Mouse (Mus musculus) lung, postnatal 0 days (tissue): Measurements from ENCODE around the gene Macf1. TPM values are rescaled to one million over a fixed set of nuclear protein-coding genes. Genes with fewer than 3 reads are reported as not detected.

ENCODE experiments used
- ATAC-seq: fragments of 200-750 bp; cut with Nextera tagmentation; 2 replicates; pipeline ENCODE4 v1.8.0; 2017; ENCODE audit warnings: moderate library complexity
- DNase-seq: peaks from one replicate; pipeline ENCODE4 v3.0.0-alpha.2; 2016; ENCODE audit warnings: low spot score
- H3K27ac ChIP-seq: fragments of 300-500 bp; sonication (generic); 2 replicates; pipeline ENCODE4 v1.5.1; 2014; ENCODE audit warnings: antibody characterized with exemption, mild to moderate bottlenecking, low read length, mixed read lengths
- H3K27me3 ChIP-seq: fragments of 300-500 bp; sonication (generic); replicated peaks from 2 replicates; pipeline ENCODE4 v1.6.1; 2014; ENCODE audit warnings: low read length, mixed read lengths; ENCODE audit not compliant: insufficient read depth
- H3K36me3 ChIP-seq: fragments of 300-500 bp; sonication (generic); 2 replicates; pipeline ENCODE4 v1.6.1; 2014; ENCODE audit warnings: low read length, mixed read lengths; ENCODE audit not compliant: insufficient read depth
- H3K4me1 ChIP-seq: fragments of 300-500 bp; sonication (generic); 2 replicates; pipeline ENCODE4 v1.6.1; 2014; ENCODE audit warnings: antibody characterized with exemption, low read depth, low read length, mixed read lengths; ENCODE audit not compliant: insufficient read depth
- H3K4me2 ChIP-seq: fragments of 300-500 bp; sonication (generic); replicated peaks from 2 replicates; pipeline ENCODE4 v1.6.1; 2014; ENCODE audit warnings: low read depth, mild to moderate bottlenecking, low read length, moderate library complexity, mixed read lengths
- H3K4me3 ChIP-seq: fragments of 300-500 bp; sonication (generic); 2 replicates; pipeline ENCODE4 v1.5.1; 2014; ENCODE audit warnings: low read depth, low read length
- H3K9ac ChIP-seq: fragments of 300-500 bp; sonication (generic); replicated peaks from 2 replicates; pipeline ENCODE4 v1.6.1; 2014; ENCODE audit warnings: low read depth, mild to moderate bottlenecking
- H3K9me3 ChIP-seq: fragments of 300-500 bp; sonication (generic); 2 replicates; pipeline ENCODE4 v1.6.1; 2016; ENCODE audit warnings: low read length, mixed read lengths
- CTCF ChIP-seq: IDR thresholded peaks from 2 replicates; pipeline ENCODE4 v1.5.1; 2016; ENCODE audit warnings: antibody characterized with exemption, mild to moderate bottlenecking
- EP300 ChIP-seq: IDR thresholded peaks from 2 replicates; pipeline ENCODE4 v1.6.1; 2016; ENCODE audit warnings: antibody characterized with exemption, mild to moderate bottlenecking, control low read depth
- WGBS: fragments of 180-500 bp; shearing (Covaris S2); extraction: QIAGEN DNeasy Blood & Tissue Kit; methylation state at CpG from one replicate; pipeline ENCODE4 v1.1.7; 2014; 5-methylcytosine and 5-hydroxymethylcytosine counted together
- polyA plus RNA-seq: library from polyadenylated mRNA; unstranded; fragments of >200 nt; fragmentation: Nextera tagmentation; extraction: Ambion mirVana; gene quantifications from 2 replicates; pipeline ENCODE4 v1.2.1, GENCODE M21; 2015

The Macf1 gene
- polyA plus RNA-seq, 1 experiment from 2014 or later = 181 TPM

- ATAC-seq = no peak
Observed at GRCm38 (mm10) chr4:123383173-123383572, 301.0 kb downstream of the Macf1 start.

GRCm38 (mm10) chr4:123382051-123382450, 302.1 kb downstream of the Macf1 start:
- H3K27me3 ChIP-seq = no peaks in the 10 kb centered on the region
- peaks cover 61% of the 10 kb centered on the region for H3K36me3 ChIP-seq
- WGBS = 73% methylated on average over 4 of the region's 4 CpGs
- no peaks in the 10 kb centered on the region for H3K4me1 ChIP-seq
- ATAC-seq = no peak
- no peaks in the 10 kb centered on the region for H3K9me3 ChIP-seq
- H3K9ac ChIP-seq = no peak overlapping the region
- DNase-seq = no peak
- no peak overlapping the region for H3K4me2 ChIP-seq
- no peak overlapping the region for H3K4me3 ChIP-seq
- TF ChIP-seq CTCF (no peak), EP300 (no peak)
- H3K27ac ChIP-seq = no peak overlapping the region

More at GRCm38 (mm10) chr4:123383173-123383572, 301.0 kb downstream of the Macf1 start:
- Histone ChIP-seq H3K27ac (no peak overlapping the region), H3K27me3 (no peaks in the 10 kb centered on the region), H3K4me2 (no peak overlapping the region), H3K9me3 (no peaks in the 10 kb centered on the region), H3K4me1 (no peaks in the 10 kb centered on the region), H3K4me3 (no peak overlapping the region), H3K9ac (no peak overlapping the region), H3K36me3 (peaks cover 62% of the 10 kb centered on the region)
- WGBS = 92% methylated on average over 7 of the region's 7 CpGs
- TF ChIP-seq CTCF = no peak
- TF ChIP-seq EP300 = no peak
- DNase-seq = no peak

GRCm38 (mm10) chr4:123381598-123381997, 302.6 kb downstream of the Macf1 start:
- Histone ChIP-seq H3K9ac (no peak overlapping the region), H3K9me3 (no peaks in the 10 kb centered on the region), H3K27me3 (no peaks in the 10 kb centered on the region), H3K4me3 (no peak overlapping the region), H3K36me3 (peaks cover 62% of the 10 kb centered on the region), H3K4me2 (no peak overlapping the region), H3K4me1 (no peaks in the 10 kb centered on the region), H3K27ac (no peak overlapping the region)
- TF ChIP-seq CTCF (no peak), EP300 (no peak)
- DNase-seq (no peak), ATAC-seq (no peak)
- 88% methylated on average over 11 of the region's 11 CpGs for WGBS

- TF ChIP-seq CTCF (no peak), EP300 (no peak)
- DNase-seq (no peak), ATAC-seq (no peak)
- Histone ChIP-seq H3K9ac (no peak overlapping the region), H3K36me3 (peaks cover 74% of the 10 kb centered on the region), H3K4me2 (no peak overlapping the region), H3K9me3 (no peaks in the 10 kb centered on the region), H3K4me1 (no peaks in the 10 kb centered on the region), H3K27me3 (no peaks in the 10 kb centered on the region), H3K4me3 (no peak overlapping the region), H3K27ac (no peak overlapping the region)
- 91% methylated on average over 3 of the region's 3 CpGs for WGBS
Observed at GRCm38 (mm10) chr4:123376031-123376430, 308.1 kb downstream of the Macf1 start.

GRCm38 (mm10) chr4:123374316-123375008, 309.7 kb downstream of the Macf1 start:
- DNase-seq (no peak), ATAC-seq (no peak)
- H3K9ac ChIP-seq = no peak overlapping the region
- 89% methylated on average over 12 of the region's 12 CpGs for WGBS
- H3K27ac ChIP-seq = no peak overlapping the region
- no peaks in the 10 kb centered on the region for H3K27me3 ChIP-seq
- no peak overlapping the region for H3K4me3 ChIP-seq
- no peak for TF ChIP-seq EP300
- no peak for TF ChIP-seq CTCF
- no peaks in the 10 kb centered on the region for H3K9me3 ChIP-seq
- no peaks in the 10 kb centered on the region for H3K4me1 ChIP-seq
- peaks cover 87% of the 10 kb centered on the region for H3K36me3 ChIP-seq
- H3K4me2 ChIP-seq = no peak overlapping the region

- no peak for DNase-seq
- WGBS = 90% methylated on average over 4 of the region's 4 CpGs
- no peak overlapping the region for H3K27ac ChIP-seq
- no peaks in the 10 kb centered on the region for H3K4me1 ChIP-seq
- H3K9ac ChIP-seq = no peak overlapping the region
- ATAC-seq = no peak
- no peaks in the 10 kb centered on the region for H3K27me3 ChIP-seq
- H3K4me3 ChIP-seq = no peak overlapping the region
- no peak for TF ChIP-seq EP300
- TF ChIP-seq CTCF = no peak
- no peak overlapping the region for H3K4me2 ChIP-seq
- peaks cover 73% of the 10 kb centered on the region for H3K36me3 ChIP-seq
- H3K9me3 ChIP-seq = no peaks in the 10 kb centered on the region
Observed at GRCm38 (mm10) chr4:123363555-123363954, 320.6 kb downstream of the Macf1 start.

DNA sequence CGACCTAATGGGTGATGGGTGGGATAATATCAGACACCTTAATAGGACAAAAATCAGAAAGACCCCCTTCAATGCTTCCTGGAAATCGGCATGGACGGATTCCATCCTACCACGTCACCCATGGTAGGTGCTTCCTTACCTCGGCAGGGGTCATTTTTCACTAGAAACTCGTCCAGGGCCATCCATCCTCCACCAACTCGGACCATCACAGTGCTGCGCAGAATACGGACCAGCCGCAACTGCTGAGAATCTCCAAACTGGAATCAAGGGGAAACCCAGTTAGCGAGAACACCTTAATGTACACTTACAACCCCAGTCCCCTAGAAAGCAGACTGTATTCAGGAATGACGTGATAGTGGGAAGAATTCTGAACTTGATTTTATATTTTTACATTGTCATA, 323.4 kb downstream of the Macf1 start:
- no peak overlapping the region for H3K9ac ChIP-seq
- H3K36me3 ChIP-seq = peaks cover 61% of the 10 kb centered on the region
- no peak overlapping the region for H3K27ac ChIP-seq
- no peak overlapping the region for H3K4me2 ChIP-seq
- 92% methylated on average over 12 of the region's 12 CpGs for WGBS
- no peaks in the 10 kb centered on the region for H3K27me3 ChIP-seq
- H3K4me3 ChIP-seq = no peak overlapping the region
- no peak for ATAC-seq
- H3K9me3 ChIP-seq = no peaks in the 10 kb centered on the region
- DNase-seq = no peak
- H3K4me1 ChIP-seq = no peaks in the 10 kb centered on the region
- TF ChIP-seq CTCF = no peak
- no peak for TF ChIP-seq EP300
